Comparison of ENCODE assay signal across 8 mouse cellular contexts in the genomic region with DNA sequence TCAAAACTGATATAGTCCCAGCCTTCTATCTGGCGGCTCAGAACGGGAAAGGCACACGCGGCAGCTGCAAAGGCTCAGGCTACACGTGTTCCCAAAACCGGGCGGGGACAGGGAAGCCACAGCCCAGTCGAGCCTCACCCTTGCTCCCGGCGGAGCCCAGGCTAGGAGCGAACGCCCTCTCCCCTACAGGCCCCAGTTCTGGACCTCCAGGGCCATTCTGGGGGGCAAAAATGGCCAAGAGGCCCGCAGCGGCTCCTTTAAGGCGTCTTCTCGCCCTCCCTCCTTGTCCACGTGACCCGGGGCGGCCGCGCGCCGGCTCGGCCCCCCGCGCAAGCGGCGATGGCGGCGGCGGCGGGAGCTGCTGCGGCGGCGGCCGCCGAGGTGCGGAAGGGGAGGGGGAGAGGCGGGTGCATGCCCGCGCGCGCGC. TPM values are rescaled to one million over a fixed set of nuclear protein-coding genes. Genes with fewer than 3 reads are reported as not detected.
DNase-seq lines count a peak whose midpoint lies in the region; ATAC-seq lines count a peak whose summit lies in the region.

Gene C2 (minus strand): TSS at position 106 of the 427 bp plus-strand sequence.
Gene Ehmt2 (plus strand): TSS at position 310 of the 427 bp plus-strand sequence.

- DNase-seq in Muller cell, postnatal 12 days (ENCODE audit: inconsistent ontology term) = peak; percentile 88
- peak; percentile 87 for DNase-seq in cerebellum, adult 9-11 months
- peak; percentile 65 to 83 for DNase-seq in frontal cortex, postnatal 10 days (ENCODE audit: low spot score in 2 of 2)
- DNase-seq in layer of hippocampus, postnatal 25 days (ENCODE audit: extremely low spot score in 1 of 2, low spot score in 1 of 2) = peak; percentile 68 to 83
- peak; percentile 74 for DNase-seq in lung, postnatal 25 days (ENCODE audit: low spot score)
- peak; percentile 79 for DNase-seq in retina, embryonic 14.5 days (ENCODE audit: low spot score)
- peak; percentile 83 to 85 for DNase-seq in thymus, postnatal 36 days

- peaks cover 21% of the 10 kb centered on the region for H3K36me3 ChIP-seq in hindbrain, embryonic 12.5 days

- H3K4me3 ChIP-seq in hindbrain, embryonic 12.5 days = peak within 1 kb of the TSS; percentile 100

- peaks cover 48% of the 10 kb centered on the region for H3K4me1 ChIP-seq in hindbrain, embryonic 12.5 days

- H3K9me3 ChIP-seq in hindbrain, embryonic 12.5 days (replicated peaks) = no peaks in the 10 kb centered on the region

- H3K27ac ChIP-seq in hindbrain, embryonic 12.5 days = peak within 1 kb of the TSS; percentile 98

- peak; percentile 15; the same call in 1 of the 2 replicates for ATAC-seq in hindbrain, embryonic 12.5 days (ENCODE audit: low FRiP score)

- H3K4me2 ChIP-seq in hindbrain, embryonic 12.5 days (replicated peaks) = peak within 1 kb of the TSS; percentile 98

- peak within 1 kb of the TSS; percentile 100 for H3K9ac ChIP-seq in hindbrain, embryonic 12.5 days

- WGBS in hindbrain, embryonic 12.5 days = 0% methylated on average over 23 of the region's 44 CpGs

- no peaks in the 10 kb centered on the region for H3K27me3 ChIP-seq in hindbrain, embryonic 12.5 days

RNA-seq across cellular contexts. Expression of gene C2, which starts in this region (rescaled TPM):
- polyA plus RNA-seq in hindbrain, embryonic 12.5 days (2016; fragmentation: Nextera tagmentation; extraction: Ambion mirVana) = 1.4 and 2.6 TPM in 2 replicates
- total RNA-seq in layer of hippocampus, postnatal 25 days (2021) = 1 to 10 TPM in 1 of 2 experiments, under 1 TPM in 1; 0.86 to 1.9 TPM

RNA-seq across cellular contexts. Expression of gene Ehmt2, which starts in this region (rescaled TPM):
- polyA plus RNA-seq in hindbrain, embryonic 12.5 days (2016; fragmentation: Nextera tagmentation; extraction: Ambion mirVana) = 110 and 113 TPM in 2 replicates
- 100 to 1,000 TPM; 164 to 188 TPM for total RNA-seq in layer of hippocampus, postnatal 25 days (2021)

Comparison
In these comparisons a context has a peak if more than half of its experiments do, and no peak if none do; other contexts are left out.
1. Peak in every context shown above with its lines: DNase-seq, ATAC-seq, H3K4me3 ChIP-seq and H3K27ac ChIP-seq.